In the genomic region with DNA sequence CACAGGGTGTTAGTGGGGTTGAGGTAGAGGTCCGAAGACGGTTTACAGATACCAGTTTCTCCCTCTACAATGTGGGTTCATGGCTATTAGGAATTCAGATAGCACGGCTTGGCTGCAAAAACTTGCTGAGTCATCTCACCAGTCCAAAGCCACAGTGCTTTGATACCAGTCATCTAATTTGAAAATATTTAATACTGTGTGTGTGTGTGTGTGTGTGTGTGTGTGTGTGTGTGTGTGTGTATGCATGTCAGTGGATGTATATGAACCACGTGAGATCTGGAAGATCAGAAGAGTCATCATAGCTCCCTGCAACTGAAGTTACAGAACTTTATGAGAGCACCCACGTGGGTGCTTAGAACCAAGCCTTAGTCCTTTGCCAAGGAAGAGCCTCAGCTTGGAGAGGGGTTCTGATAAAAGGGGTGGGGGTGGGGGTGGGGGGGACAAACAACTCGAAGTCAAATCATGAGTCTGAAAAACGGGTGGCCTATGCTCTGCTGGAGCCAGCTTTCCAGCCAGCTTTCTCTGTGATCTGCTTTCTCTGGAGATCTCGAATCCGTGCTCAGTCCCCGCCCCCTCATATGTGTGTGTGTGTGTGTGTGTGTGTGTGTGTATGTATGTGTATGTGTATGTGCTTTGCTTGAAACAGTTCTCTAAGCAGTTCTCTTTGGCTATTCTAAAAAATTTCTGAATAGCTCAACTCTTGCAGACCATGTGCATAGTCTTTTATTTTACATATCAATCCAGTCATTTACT, we compare ENCODE assay signal across 10 mouse cellular contexts. TPM values are rescaled to one million over a fixed set of nuclear protein-coding genes. Genes with fewer than 3 reads are reported as not detected.
DNase-seq lines count a peak whose midpoint lies in the region; ATAC-seq and TF ChIP-seq lines count a peak whose summit lies in the region.
"Had no signal": no experiment of that assay in that cellular context is flagged by ENCODE, and none has a peak within 500 bp of the region (broad histone marks: within the 10 kb centered on the region; RNA-seq: fewer than 3 reads in every experiment).

No protein-coding gene starts in this region.

- H3K4me2 ChIP-seq in lung, embryonic 16.5 days (ENCODE audit: low read depth, low read length) = peak overlapping the region; percentile 37
- H3K4me2 ChIP-seq in lung, postnatal 0 days (replicated peaks; ENCODE audit: low read depth, low read length) = no peak overlapping the region
- peak overlapping the region; percentile 14; the same call in 1 of the 2 replicates for H3K4me2 ChIP-seq in midbrain, embryonic 16.5 days (ENCODE audit: low read length)

- H3K9ac ChIP-seq in lung, embryonic 16.5 days (ENCODE audit: low read length) = no peak overlapping the region
- no peak overlapping the region for H3K9ac ChIP-seq in lung, postnatal 0 days (replicated peaks; ENCODE audit: low read depth)
- H3K9ac ChIP-seq in midbrain, embryonic 16.5 days (ENCODE audit: low read depth, low read length) = no peak overlapping the region

- no peak overlapping the region for H3K27ac ChIP-seq in lung, embryonic 16.5 days (ENCODE audit: low read length)
- no peak overlapping the region for H3K27ac ChIP-seq in lung, postnatal 0 days (ENCODE audit: low read length)
- no peak overlapping the region for H3K27ac ChIP-seq in midbrain, embryonic 16.5 days (ENCODE audit: low read length)

- no peak for ATAC-seq in lung, embryonic 16.5 days (ENCODE audit: low read depth)
- no peak for ATAC-seq in lung, postnatal 0 days
- 0 out of 2 replicates have a peak, but pooled peaks have one; percentile 6 for ATAC-seq in common myeloid progenitor, adult 5-6 weeks (replicated peaks; ENCODE audit: low read depth, poor library complexity, severe bottlenecking)
- ATAC-seq in midbrain, embryonic 16.5 days = no peak

- no peaks in the 10 kb centered on the region for H3K9me3 ChIP-seq in lung, embryonic 16.5 days (ENCODE audit: control insufficient read depth, low read length)
- H3K9me3 ChIP-seq in lung, postnatal 0 days (ENCODE audit: low read length) = no peaks in the 10 kb centered on the region
- no peaks in the 10 kb centered on the region for H3K9me3 ChIP-seq in midbrain, embryonic 16.5 days (replicated peaks; ENCODE audit: control insufficient read depth, low read length, poor library complexity, severe bottlenecking)

- no peaks in the 10 kb centered on the region for H3K27me3 ChIP-seq in lung, embryonic 16.5 days (ENCODE audit: control insufficient read depth, insufficient read depth, low read depth, low read length)
- H3K27me3 ChIP-seq in lung, postnatal 0 days (replicated peaks; ENCODE audit: insufficient read depth, low read length) = no peaks in the 10 kb centered on the region
- H3K27me3 ChIP-seq in midbrain, embryonic 16.5 days (ENCODE audit: control insufficient read depth, insufficient read depth, low read depth, low read length) = no peaks in the 10 kb centered on the region

- TF ChIP-seq EP300 in lung, postnatal 0 days (IDR thresholded peaks at IDR 0.05) = no peak

- no peak for TF ChIP-seq CTCF in lung, postnatal 0 days (IDR thresholded peaks at IDR 0.05)

- H3K4me3 ChIP-seq in lung, embryonic 16.5 days (ENCODE audit: low read length) = no peak overlapping the region
- H3K4me3 ChIP-seq in lung, postnatal 0 days (ENCODE audit: low read depth, low read length) = no peak overlapping the region
- H3K4me3 ChIP-seq in midbrain, embryonic 16.5 days (ENCODE audit: low read depth, low read length) = no peak overlapping the region

- DNase-seq in embryo, embryonic 10.5 days (ENCODE audit: low spot score) = peak; percentile 20
- DNase-seq in embryo, embryonic 9.5 days (ENCODE audit: extremely low spot score) = no peak
- DNase-seq in lung, postnatal 0 days (ENCODE audit: low spot score) = no peak
- no peak for DNase-seq in thymus, postnatal 0 days (ENCODE audit: low spot score)
- DNase-seq in cerebellum, adult 11 months = no peak
- DNase-seq: kidney, adult 11 months; spleen, adult 18-20 months had no signal

- WGBS in lung, embryonic 16.5 days = 51% methylated on average over 10 of the region's 10 CpGs
- 62% methylated on average over 10 of the region's 10 CpGs for WGBS in lung, postnatal 0 days
- WGBS in midbrain, embryonic 16.5 days = 45% methylated on average over 10 of the region's 10 CpGs

- peaks cover 2% of the 10 kb centered on the region; the same call in 1 of the 2 replicates for H3K4me1 ChIP-seq in lung, embryonic 16.5 days (replicated peaks; ENCODE audit: control insufficient read depth, insufficient read depth, low read length)
- H3K4me1 ChIP-seq in lung, postnatal 0 days (ENCODE audit: insufficient read depth, low read depth, low read length) = peaks cover 5% of the 10 kb centered on the region; the same call in 1 of the 2 replicates
- peaks cover 9% of the 10 kb centered on the region for H3K4me1 ChIP-seq in midbrain, embryonic 16.5 days (ENCODE audit: control insufficient read depth, insufficient read depth, low read length)

- 0 out of 2 replicates have a peak, but pooled peaks cover 2% of the 10 kb centered on the region for H3K36me3 ChIP-seq in lung, embryonic 16.5 days (ENCODE audit: control insufficient read depth, insufficient read depth, low read length)
- H3K36me3 ChIP-seq in lung, postnatal 0 days (ENCODE audit: insufficient read depth, low read length) = no peaks in the 10 kb centered on the region
- no peaks in the 10 kb centered on the region for H3K36me3 ChIP-seq in midbrain, embryonic 16.5 days (ENCODE audit: control insufficient read depth, insufficient read depth, low read length)

RNA-seq across cellular contexts. Expression of a gene that starts 2.6 kb away (rescaled TPM):
- 6.9 and 7.7 TPM in 2 replicates for polyA plus RNA-seq in lung, embryonic 16.5 days (2015; fragmentation: Nextera tagmentation; extraction: Ambion mirVana)
- polyA plus RNA-seq in lung, postnatal 0 days (2015; fragmentation: Nextera tagmentation; extraction: Ambion mirVana) = 23.7 and 34.1 TPM in 2 replicates
- total RNA-seq in common myeloid progenitor, adult 5-6 weeks (2017) = 32.9 and 40.2 TPM in 2 replicates
- polyA plus RNA-seq in midbrain, embryonic 16.5 days (2015; fragmentation: Nextera tagmentation; extraction: Ambion mirVana) = 4.2 and 4.7 TPM in 2 replicates
- polyA plus RNA-seq in thymus, postnatal 0 days (2015; fragmentation: Nextera tagmentation; extraction: Ambion mirVana) = 15.8 and 16.8 TPM in 2 replicates
